Mouse (Mus musculus) v-Abl transformed pro-B cells (cell line): ENCODE results near the gene Prkci.

Experiments
- in situ Hi-C, 2 experiments: fragments of 400-800 bp; cut with MboI; formaldehyde crosslinking; loops; one replicate each; pipeline ENCODE4 v1.15.1; 2025; ENCODE audit not compliant: unreplicated experiment in 2 of 2

Prkci gene

GRCm38 (mm10) chr3:30995283-30995898, at the start of gene Prkci:
Prkci (plus strand) TSS chr3:30995747.
- in situ Hi-C loops, result no loop called here

GRCm38 (mm10) chr3:30951652-30952051, 43.9 kb upstream of the Prkci start:
- in situ Hi-C loops, result no loop called here

GRCm38 (mm10) chr3:30952273-30953070, 43.1 kb upstream of the Prkci start:
- in situ Hi-C loops, result no loop called here

GRCm38 (mm10) chr3:30956327-30956726, 39.2 kb upstream of the Prkci start:
- in situ Hi-C loops, result no loop called here

GRCm38 (mm10) chr3:30958709-30959108, 36.8 kb upstream of the Prkci start:
- in situ Hi-C loops, result no loop called here

- in situ Hi-C loops, result loop anchor here in 1 of 2 experiments (10.0 kb wide), 2 partner anchors 105 to 155 kb away; partner anchors contain the start of gene Gpr160
Observed at GRCm38 (mm10) chr3:30959868-30960831, 35.4 kb upstream of the Prkci start.

- in situ Hi-C loops, result loop anchor here in 1 of 2 experiments (10.0 kb wide), 2 partner anchors 108 to 158 kb away; partner anchors contain the start of gene Gpr160
Observed at GRCm38 (mm10) chr3:30963100-30963499, 32.4 kb upstream of the Prkci start.

GRCm38 (mm10) chr3:30964216-30964615, 31.3 kb upstream of the Prkci start:
- in situ Hi-C loops, result loop anchor here in 1 of 2 experiments (10.0 kb wide), 2 partner anchors 109 to 159 kb away; partner anchors contain the start of gene Gpr160

- in situ Hi-C loops, result loop anchor here in 1 of 2 experiments (5.0 to 10.0 kb wide), 3 partner anchors 111 to 373 kb away; partner anchors contain the start of gene Gpr160
Observed at GRCm38 (mm10) chr3:30965644-30966043, 29.9 kb upstream of the Prkci start.

- in situ Hi-C loops, result loop anchor here in 1 of 2 experiments (5.0 to 10.0 kb wide), 3 partner anchors 114 to 376 kb away; partner anchors contain the start of gene Gpr160
Observed at GRCm38 (mm10) chr3:30968531-30969092, 26.9 kb upstream of the Prkci start.

GRCm38 (mm10) chr3:30969104-30969581, 26.4 kb upstream of the Prkci start, which contains the start of gene Phc3:
Phc3 (minus strand) TSS chr3:30969415.
- in situ Hi-C loops, result loop anchor here in 1 of 2 experiments (5.0 to 10.0 kb wide), 3 partner anchors 114 to 377 kb away; partner anchors contain the start of gene Gpr160

GRCm38 (mm10) chr3:30975102-30975754, 20.3 kb upstream of the Prkci start:
- in situ Hi-C loops, result loop anchor here (5.0 to 10.0 kb wide), 4 partner anchors 170 to 380 kb away; partner anchors contain the start of genes Actrt3 (in 1 of the 2), Cldn11 (in 1 of the 2) and Sec62 (in 1 of the 2)

- in situ Hi-C loops, result loop anchor here (5.0 to 10.0 kb wide), 4 partner anchors 168 to 382 kb away; partner anchors contain the start of genes Actrt3 (in 1 of the 2), Cldn11 (in 1 of the 2) and Sec62 (in 1 of the 2)
Observed at GRCm38 (mm10) chr3:30976991-30977603, 18.4 kb upstream of the Prkci start.

- in situ Hi-C loops, result no loop called here
Observed at GRCm38 (mm10) chr3:30981616-30982380, 13.7 kb upstream of the Prkci start.

- in situ Hi-C loops, result no loop called here
Observed at GRCm38 (mm10) chr3:30982924-30983536, 12.5 kb upstream of the Prkci start.

- in situ Hi-C loops, result no loop called here
Observed at GRCm38 (mm10) chr3:30987396-30988318, 7.9 kb upstream of the Prkci start.
